Mouse (Mus musculus): ENCODE data around the gene Parg. TPM values are rescaled to one million over a fixed set of nuclear protein-coding genes. Genes with fewer than 3 reads are reported as not detected.

Gene Parg
- total RNA-seq, 2 experiments from 2014 or later = 25.3 to 28.9 TPM

GRCm38 (mm10) chr14:32311381-32312035 lies 109.8 kb downstream of the Parg start:
- DNase-seq (ENCODE audit: low spot score) = no peak

GRCm38 (mm10) chr14:32317822-32318221 lies 116.1 kb downstream of the Parg start:
- DNase-seq (ENCODE audit: low spot score) = no peak

- DNase-seq (ENCODE audit: low spot score) = peak; percentile 64
Measured at GRCm38 (mm10) chr14:32321732-32322685, 120.3 kb downstream of the Parg start, which contains the start of gene Ogdhl. Ogdhl (plus strand) TSS chr14:32322019.

GRCm38 (mm10) chr14:32323221-32323620 lies 121.5 kb downstream of the Parg start:
- no peak for DNase-seq (ENCODE audit: low spot score)

- DNase-seq (ENCODE audit: low spot score) = no peak
Measured at GRCm38 (mm10) chr14:32327366-32327765, 125.6 kb downstream of the Parg start.

GRCm38 (mm10) chr14:32332515-32333445 lies 131.0 kb downstream of the Parg start:
- DNase-seq (ENCODE audit: low spot score) = no peak

- no peak for DNase-seq (ENCODE audit: low spot score)
Measured at GRCm38 (mm10) chr14:32336021-32336420, 134.3 kb downstream of the Parg start.

GRCm38 (mm10) chr14:32336547-32336946 lies 134.8 kb downstream of the Parg start:
- no peak for DNase-seq (ENCODE audit: low spot score)

- DNase-seq (ENCODE audit: low spot score) = no peak
Measured at GRCm38 (mm10) chr14:32341823-32342222, 140.1 kb downstream of the Parg start.

GRCm38 (mm10) chr14:32344176-32344575 lies 142.4 kb downstream of the Parg start:
- DNase-seq (ENCODE audit: low spot score) = no peak

GRCm38 (mm10) chr14:32344694-32345093 lies 142.9 kb downstream of the Parg start:
- DNase-seq (ENCODE audit: low spot score) = no peak

Other genes with a start within 250 kb of the Parg start
- gene Galnt15, start 173.0 kb upstream of the Parg start, total RNA-seq (2021) = 1 to 10 TPM; 6.2 to 6.5 TPM
- gene Oxnad1, start 116.6 kb upstream of the Parg start, total RNA-seq (2021) = 10 to 100 TPM; 17.9 to 19.5 TPM
- 100 to 1,000 TPM; 119 to 128 TPM for gene Dph3, start 116.2 kb upstream of the Parg start, total RNA-seq (2021)
- gene Msmb, start 59.9 kb upstream of the Parg start, total RNA-seq (2021) = not detected
- gene Ncoa4, start 42.1 kb upstream of the Parg start, total RNA-seq (2021) = 10 to 100 TPM; 65.2 to 76.7 TPM
- 100 to 1,000 TPM; 229 TPM for gene Timm23, start 51 bp upstream of the Parg start, total RNA-seq (2021)
- under 1 TPM; 0.43 to 0.76 TPM for gene Ogdhl, start 120.1 kb downstream of the Parg start, total RNA-seq (2021)
- not detected for gene 1700024G13Rik, start 186.4 kb downstream of the Parg start, total RNA-seq (2021)

All from gastrocnemius, adult 18-20 months (tissue).